Mouse (Mus musculus): Measurements from ENCODE around the gene Smg8.
A peak's percentile ranks its signal among the peaks of the same experiment; 100 is the strongest.

The Smg8 gene

GRCm38 (mm10) chr11:87046968-87047367, 39.6 kb downstream of the Smg8 start:
- no peak for DNase-seq (ENCODE audit: low read depth, low spot score)

- no peak for DNase-seq (ENCODE audit: low read depth, low spot score)
Measured at GRCm38 (mm10) chr11:87043052-87043451, 43.5 kb downstream of the Smg8 start.

- peak; percentile 49 for DNase-seq (ENCODE audit: low read depth, low spot score)
Measured at GRCm38 (mm10) chr11:87039307-87039963, 47.1 kb downstream of the Smg8 start.

GRCm38 (mm10) chr11:87036180-87036579, 50.4 kb downstream of the Smg8 start:
- no peak for DNase-seq (ENCODE audit: low read depth, low spot score)

GRCm38 (mm10) chr11:87028212-87028611, 58.4 kb downstream of the Smg8 start:
- no peak for DNase-seq (ENCODE audit: low read depth, low spot score)

Measured in retina, adult 2 months (tissue).